Mouse (Mus musculus): ENCODE results near the gene Btbd17.

The Btbd17 gene

DNA sequence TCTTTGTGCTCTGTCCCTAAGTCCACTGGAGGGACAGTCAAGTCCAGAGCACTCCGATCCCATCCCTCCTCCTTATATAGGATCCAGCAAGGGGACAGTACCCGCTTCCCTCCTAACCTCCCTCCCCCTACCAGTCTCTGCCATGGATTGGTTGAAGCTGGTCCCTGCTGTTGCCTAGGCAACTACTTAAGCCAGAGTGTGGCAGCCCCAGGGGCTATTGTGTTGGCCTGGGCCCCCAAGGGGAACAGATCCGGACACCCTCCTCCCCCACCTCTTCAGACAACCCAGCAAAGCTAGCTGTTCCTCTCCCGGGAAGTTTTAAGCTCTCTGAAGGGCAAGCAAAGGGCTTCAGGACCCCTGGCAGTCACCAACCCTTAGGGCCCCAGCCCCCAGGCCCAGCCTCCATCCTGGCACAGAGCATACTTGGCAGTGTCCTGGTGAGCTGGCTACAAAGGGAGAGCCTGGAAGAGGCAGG, at the start of gene Btbd17:
TSS of gene Btbd17 (minus strand) at position 98 of the 475 bp plus-strand sequence.
- no peak for DNase-seq (ENCODE audit: low read depth in 2 of 2, low spot score in 2 of 2)

DNA sequence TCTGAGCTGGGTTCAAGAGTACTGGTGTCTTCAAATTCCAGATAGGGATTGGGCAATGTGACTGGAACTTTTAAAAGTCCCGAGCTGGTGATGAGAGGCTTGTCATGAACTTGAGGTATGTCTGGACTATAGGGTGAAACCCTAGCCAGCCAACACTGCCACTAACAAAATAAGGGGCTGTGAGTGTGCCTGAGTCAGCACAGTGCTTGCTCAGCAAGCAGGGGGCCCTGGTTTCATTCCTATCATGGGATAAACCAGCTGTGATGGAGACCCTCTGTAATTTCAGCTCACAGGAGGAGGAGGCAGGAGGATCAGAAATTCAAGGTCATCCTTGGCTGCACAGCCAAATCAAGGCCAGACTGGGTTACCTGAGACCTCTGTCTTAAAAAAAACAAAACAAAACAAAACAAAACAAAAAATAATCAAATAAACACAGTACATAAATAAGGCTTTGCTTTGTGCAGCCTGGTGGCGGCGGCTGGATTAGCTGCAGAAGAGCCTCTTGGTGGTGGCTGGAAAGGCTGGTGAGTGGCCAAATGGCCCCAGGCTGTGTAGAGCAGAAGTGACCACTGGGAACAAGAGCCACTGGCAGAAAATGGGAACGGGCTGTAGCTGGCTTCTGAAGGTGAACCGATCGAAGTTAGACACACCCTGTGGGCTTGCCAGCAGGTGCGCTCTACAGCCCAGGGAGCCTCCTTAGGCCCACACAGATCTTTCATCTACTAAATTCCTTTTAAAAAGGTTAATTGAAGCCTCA, 48.9 kb upstream of the Btbd17 start:
- no peak for DNase-seq (ENCODE audit: low read depth in 2 of 2, low spot score in 2 of 2)

DNA sequence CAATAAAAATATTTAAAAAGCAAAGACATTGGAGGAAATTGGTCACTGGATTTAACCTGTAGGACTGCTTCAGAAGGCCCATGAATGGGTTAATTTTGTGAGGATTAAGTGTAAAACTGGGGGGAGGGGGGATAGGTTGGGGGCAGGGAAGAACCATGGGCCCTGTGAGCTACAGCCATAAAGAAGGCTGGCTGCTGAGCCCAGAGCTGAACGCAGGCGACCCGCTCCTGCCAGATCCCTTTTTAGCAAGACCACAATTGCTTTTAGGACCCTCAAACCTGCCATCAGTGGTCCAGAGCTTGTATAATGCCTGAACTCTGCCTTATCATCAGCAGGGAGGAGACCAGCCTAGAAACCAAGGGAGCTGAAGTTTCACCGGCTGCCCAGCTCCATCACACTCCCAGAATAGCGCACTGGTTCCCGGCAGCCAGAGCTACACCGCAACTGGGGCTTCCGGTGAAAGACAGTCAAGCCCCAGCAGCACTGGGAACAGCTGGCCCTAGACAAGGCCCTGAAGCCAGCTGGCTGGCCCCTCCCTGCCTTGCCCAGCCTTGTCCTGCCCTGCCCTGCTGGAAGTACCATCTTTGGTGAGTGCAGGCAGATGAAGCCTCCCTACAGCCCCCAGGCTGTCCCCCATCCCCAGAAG, 48.2 kb upstream of the Btbd17 start:
- DNase-seq (ENCODE audit: low read depth in 2 of 2, low spot score in 2 of 2) = no peak

DNA sequence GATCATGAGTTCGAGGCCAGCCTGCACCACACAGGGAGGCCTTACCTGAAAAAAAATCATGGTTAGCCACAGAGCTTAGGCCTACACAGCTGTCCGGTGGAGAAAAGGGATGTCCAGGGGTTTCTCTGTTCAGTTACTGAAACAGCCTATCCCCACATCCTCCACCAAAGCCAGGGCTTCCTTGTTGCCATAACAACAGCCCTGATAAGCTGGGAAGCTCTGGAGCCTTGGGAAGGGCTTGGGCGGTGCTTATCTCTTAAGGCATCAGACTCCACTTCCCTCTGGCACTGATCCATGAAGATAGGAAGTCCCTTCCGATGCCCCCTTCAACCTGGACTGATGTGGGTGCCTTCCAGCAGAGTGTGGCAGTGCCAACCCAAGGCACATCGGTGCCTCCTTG, 37.4 kb upstream of the Btbd17 start:
- no peak for DNase-seq (ENCODE audit: low read depth in 2 of 2, low spot score in 2 of 2)

DNA sequence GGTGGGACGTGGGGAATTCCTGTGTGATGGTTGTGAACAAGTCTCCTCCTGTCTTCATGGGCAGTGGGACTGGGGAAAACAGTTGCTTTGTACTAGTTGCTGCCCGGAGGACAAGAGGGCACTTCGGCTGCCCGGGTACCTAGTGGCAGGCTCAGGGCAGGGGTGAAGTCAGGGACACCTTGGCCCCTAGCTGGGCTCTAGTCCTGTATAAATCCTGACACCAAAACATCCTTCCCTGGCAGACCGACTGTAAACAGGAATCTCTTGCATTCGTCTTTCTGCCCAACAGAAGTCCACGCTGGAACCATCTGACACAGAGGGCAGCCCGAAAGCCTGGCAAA, 34.7 kb upstream of the Btbd17 start:
- no peak for DNase-seq (ENCODE audit: low read depth in 2 of 2, low spot score in 2 of 2)

DNA sequence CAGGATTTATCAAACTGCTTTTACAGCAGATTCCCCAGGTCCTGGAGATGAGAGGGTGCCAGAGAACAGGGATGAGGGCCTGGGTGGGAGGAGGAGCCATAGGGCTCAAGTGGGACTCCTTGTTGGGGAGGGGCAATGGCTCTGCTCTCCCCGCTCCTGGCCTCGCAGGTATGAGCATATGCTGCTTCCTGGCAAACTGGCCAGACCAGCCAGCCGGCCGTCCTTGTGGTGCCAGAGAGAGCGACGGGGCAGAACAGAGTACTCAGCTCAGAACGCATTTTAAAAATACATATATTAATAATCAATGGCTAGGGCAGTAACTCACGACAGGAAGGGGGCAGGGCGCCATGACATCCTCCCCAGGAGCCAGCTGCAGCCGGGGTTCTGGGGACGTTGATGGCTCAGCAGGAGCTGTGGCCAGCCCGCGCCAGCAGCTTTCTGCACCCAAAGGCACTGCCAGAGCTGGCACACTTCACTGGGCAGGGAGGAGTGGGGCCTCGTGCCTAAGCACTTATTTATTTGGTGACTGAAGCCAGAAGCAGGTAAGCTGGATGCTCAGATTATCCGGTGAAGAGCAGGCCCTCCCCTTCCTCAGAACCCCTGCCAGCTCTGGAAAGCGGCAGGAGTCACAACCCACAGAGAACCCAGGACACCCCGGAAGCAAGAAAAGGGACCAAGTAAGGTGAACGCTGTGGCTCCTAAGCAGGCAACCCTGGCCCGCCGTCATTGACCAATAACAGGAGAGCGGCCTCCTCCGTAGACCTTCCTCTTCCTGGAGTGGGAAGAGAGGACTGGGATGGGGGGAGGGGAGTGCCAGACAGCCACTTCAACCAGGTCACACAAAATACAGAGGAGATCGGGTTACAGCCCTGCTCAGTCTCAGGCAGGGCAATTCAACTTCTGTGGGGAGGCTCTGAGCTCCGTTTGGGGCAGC, 34.0 kb upstream of the Btbd17 start:
- DNase-seq (ENCODE audit: low read depth in 2 of 2, low spot score in 2 of 2) = no peak

DNA sequence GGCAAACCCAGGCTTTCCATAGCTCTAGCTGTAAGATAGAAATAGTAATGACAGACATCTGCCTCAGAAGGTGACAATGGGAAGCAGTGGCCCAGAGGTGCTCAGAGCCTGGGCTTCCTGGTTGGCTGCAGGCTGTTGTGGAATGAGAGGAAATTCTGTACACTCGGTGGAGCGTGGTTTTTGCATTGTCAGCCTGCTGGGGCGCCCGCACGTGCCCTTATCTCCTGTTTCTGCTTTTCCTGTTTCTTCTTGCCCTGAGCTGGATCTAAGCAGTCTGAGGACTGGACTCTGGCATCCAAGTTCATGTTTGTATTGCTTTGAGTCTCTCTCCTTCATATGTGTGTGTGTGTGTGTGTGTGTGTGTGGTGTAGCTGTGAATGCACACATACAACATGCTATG, 30.9 kb upstream of the Btbd17 start:
- DNase-seq (ENCODE audit: low read depth in 2 of 2, low spot score in 2 of 2) = no peak

DNA sequence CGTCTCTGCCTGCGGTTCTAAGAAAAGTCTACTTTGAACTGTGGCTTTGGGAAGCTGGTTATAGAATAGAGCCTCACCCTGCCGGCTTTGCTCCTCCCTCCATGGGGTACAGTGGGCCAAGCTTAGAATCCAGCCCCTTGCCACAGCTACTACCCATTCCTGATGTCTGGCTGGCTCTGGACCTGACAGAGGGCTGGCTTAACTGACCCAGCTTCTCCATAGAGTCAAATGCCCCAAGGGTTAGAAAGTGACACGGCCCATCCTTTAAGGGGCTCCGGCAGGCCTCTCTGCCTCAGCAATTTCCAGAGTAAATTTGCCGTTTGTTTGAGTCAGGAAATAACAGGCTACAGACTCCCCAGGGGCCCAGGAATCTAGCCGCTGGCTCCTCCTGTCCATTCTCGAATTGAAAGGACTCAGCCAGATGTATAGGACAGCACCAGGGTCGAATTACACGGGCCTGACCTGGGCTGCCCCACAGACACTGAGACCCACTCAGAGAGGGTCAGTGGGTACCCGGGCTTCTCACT, 27.5 kb upstream of the Btbd17 start:
- DNase-seq (ENCODE audit: low read depth in 2 of 2, low spot score in 2 of 2) = no peak

DNA sequence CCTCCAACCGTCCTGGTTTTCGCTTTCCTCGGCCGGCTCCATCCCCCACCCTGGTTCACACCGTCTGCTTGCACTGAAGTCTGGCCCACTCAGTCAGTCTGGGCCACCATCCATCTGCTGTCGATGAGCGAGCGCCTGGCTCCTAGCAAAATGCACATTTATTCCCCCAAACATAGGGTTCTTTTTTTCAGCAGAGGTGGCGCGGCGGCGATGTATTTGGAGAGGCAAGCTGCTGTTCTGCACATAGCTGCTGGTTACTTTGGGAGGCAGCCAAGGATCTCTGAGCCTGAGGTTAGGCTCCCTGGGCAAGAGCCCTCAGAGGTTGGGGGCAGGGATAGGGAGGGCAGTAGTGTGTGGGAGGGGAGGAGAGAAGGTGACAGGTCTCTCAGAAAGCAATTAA, 27.0 kb upstream of the Btbd17 start:
- DNase-seq (ENCODE audit: low read depth in 2 of 2, low spot score in 2 of 2) = no peak

DNA sequence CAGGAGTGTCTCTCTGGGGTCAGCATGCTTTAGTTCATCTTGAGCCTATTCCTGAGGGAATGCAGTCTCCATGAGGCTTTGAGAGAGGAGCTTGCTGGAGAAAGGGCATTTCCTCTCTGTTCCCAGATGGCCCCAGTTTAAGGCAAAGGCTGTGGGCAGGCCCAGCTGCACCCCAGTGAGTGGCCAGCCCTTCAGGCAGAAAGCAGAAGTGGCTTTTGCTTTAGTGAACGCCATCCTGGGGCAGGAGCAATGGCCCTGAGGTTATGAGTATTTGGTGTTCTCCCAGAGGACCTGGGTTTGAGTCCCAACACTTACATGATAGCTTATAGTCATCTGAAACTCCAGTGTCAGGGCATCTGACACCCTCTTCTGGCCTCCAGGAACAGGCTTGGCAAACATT, 25.6 kb upstream of the Btbd17 start:
- no peak for DNase-seq (ENCODE audit: low read depth in 2 of 2, low spot score in 2 of 2)

DNA sequence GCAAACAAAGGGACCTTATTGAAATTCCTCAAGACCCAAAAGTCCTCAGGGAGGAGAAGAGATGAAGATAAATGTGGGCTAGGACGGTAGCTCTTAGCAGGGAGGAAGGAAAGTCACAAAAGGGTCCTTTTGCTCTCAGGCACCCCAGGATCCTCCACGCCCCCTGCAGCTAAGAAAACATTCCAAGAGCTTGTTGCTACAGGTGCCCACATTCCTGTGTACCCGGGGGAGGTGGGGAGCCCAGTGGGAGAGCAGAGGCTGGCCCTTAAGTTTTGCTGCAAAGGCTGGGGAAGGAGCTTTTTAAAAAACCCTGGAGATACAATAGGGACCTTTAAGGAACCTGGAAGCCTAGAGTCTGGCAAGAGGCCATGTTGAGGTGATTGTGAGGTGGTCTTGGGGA, 24.7 kb upstream of the Btbd17 start:
- DNase-seq (ENCODE audit: low read depth in 2 of 2, low spot score in 2 of 2) = no peak

DNA sequence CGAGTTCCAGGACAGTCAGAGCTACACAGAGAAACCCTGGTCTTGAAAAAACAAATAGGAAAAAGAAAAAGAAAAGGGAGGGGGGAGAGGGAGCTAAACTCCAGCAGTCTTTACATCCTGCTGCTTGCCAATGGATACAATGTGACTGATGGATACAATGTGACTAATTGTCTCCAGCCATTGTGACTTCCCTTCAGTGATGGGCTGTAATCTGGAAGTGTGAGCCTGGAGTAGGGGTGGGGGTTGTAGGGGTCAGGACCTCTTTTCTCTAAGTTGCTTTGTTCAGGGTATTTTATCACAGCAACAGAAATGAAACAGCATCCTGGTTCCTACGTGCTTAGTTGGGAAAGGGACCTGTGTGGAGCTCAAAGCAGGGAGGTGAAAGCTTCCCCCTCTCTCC, 23.4 kb upstream of the Btbd17 start:
- no peak for DNase-seq (ENCODE audit: low read depth in 2 of 2, low spot score in 2 of 2)

DNA sequence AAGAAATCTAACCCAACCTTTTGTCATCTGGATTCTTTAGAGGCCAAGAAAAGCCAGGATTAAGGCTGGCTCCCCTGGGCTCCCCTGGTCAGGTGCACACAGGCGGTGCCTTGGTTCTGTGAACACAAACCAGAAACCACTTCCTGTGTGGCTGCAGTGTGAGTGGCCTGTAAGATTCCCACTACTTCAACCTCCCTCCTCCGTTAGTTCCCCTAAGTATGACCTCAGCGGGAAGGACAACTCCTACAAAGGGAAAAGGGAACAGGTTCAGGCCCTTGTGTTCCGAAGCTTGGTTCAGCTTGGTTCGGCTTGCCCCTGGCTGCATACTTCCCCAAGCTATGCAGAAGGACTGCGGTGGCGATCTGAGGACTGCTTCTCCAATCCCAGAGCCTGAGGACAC, 22.4 kb upstream of the Btbd17 start:
- DNase-seq (ENCODE audit: low read depth in 2 of 2, low spot score in 2 of 2) = no peak

DNA sequence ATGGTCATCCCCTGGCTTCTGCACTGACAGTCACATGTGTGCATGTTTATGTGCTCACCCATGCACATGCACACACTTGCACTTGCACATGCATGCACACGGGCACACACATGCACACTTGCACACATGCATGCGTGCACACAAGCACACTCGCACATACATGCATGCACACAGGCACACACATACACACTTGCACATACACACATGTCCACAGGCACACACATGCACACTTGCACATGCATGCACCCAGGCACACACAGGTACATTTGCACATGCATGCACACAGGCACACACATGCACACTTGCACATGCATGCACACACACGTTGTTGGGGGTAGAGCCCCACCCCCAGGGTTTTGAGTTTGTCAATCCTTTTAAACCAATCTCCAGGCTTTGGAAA, 21.2 kb upstream of the Btbd17 start:
- no peak for DNase-seq (ENCODE audit: low read depth in 2 of 2, low spot score in 2 of 2)

DNA sequence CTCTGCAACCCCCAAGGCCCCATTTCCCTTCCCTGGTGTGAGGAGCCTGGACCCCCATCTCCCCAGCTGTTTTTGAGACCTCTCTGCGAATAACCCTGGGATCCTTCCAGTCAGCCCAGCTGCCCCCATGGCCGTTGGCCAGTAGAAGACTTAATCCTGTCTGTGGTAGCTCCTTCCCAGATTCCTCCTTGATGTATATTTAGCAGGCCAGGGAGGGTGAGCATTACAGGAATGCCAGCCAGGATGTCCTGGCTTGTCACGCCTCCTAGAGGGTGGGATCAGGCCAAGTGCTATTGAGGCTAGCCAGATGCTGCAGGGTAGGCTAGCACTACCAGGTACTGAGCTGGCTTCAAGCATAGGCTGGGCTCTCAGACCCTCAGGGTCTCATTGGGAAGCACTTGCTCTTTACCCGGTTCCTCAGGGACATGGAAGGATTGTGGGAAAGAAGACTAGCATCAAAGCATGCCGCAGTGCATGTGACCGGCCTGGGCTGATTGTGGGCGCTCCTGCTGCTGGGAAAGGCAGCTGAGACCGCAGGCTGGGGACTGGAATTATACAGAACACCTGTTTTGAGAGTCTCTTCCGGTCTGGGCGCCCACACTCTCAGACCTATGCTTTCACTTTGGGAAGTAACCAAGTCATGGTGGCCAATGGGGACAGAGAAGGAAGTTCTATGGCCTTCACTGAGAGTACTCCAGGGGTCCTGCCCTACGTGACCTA, 19.3 kb upstream of the Btbd17 start:
- no peak for DNase-seq (ENCODE audit: low read depth in 2 of 2, low spot score in 2 of 2)

DNA sequence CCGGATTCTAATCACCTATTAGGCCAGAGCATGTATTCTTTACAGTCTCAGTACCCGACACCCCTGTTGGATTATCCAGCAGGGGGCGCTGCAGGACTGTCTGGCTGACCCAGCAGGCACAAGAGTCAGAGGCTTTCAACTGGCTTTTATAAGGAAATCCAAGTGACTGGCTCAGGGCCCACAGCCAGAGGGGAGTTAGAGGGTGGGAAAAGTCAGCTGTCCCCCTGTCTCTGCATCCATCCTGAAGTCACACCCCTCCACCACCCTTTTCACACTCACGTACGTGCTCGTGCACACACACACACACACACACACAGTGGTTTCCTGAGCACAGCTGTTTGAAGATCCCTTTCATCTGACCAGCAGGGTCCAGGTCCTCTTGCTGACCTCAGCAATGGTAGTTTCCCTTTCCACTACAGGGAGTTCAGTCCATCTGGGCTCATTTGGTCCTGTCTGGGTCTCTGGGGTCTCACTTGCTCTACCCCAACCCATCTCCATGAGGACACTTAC, 17.0 kb upstream of the Btbd17 start:
- DNase-seq (ENCODE audit: low read depth in 2 of 2, low spot score in 2 of 2) = peak; percentile 78 to 82

DNA sequence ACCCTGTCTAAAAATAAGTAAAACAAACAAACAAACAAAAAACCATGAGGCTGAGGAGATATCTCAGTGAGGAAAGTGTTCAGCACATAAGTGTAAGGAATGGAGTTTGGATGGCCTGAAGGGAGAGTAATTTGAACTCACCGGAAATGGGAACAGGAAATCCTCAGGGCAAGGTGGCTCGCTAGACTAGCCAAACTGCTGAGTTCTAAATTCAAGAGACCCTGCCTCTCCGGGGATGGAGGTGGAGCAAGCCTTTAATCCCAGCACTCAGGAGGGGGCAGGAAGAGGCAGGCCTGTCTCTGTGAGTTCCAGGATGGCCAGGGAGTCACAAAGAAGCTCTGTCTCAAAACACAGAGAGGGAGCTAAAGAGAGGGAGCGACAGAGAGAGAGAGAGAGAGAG, 14.6 kb upstream of the Btbd17 start:
- DNase-seq (ENCODE audit: low read depth in 2 of 2, low spot score in 2 of 2) = no peak

DNA sequence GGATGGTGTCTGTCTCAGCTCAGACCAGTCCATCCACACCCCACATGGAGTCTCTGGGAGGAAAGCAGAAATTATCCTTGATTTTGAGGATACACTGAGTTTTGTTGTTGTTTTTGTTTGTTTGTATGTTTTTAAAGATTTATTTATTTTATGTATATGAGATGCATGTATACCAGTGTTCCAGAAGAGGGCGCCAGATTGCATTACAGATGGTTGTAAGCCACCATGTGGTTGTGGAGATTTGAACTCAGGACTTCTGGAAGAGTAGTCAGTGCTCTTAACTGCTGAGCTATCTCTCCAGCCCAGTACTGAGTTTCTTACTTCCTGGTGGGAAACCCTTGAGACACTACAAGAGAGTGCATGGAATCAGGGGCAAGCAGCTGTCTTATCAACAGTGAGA, 13.6 kb upstream of the Btbd17 start:
- no peak for DNase-seq (ENCODE audit: low read depth in 2 of 2, low spot score in 2 of 2)

DNA sequence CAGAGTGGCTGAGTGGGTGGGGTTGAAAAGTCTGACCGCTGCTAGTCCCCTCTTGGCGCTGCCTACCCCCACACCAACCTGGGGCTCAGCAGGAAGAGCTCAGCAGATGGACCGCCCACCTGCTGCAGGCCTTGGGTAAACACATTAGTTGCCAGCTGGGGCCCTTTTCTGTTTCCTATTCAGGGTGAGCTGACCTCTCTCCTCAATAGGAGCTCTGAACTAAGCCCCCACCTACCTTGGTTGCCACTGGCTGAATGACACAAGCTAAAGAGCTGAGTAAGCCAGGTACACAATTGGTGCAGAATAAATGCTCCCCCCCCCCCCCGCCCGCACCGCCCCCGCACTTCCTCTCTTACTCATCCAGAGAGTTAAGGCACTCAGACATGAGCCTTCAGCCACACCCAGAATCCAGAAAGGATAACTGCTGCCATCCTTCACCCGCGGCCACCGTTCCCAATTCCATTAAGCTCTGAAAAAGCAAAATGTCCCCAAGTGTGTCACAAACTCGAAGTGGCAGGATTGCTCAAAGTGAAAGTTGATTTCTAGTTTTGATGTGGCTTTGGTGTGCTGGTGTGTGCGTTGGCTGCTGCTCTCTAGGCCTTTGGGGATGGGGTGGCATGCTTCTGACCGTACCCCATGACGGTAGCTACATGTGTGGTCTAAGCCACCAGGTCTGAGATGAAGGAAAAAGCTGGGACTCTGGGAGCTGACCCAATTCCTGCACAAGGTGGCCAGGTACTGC, 12.1 kb upstream of the Btbd17 start:
- peak in 1 of 2 experiments; percentile 32 for DNase-seq (ENCODE audit: low read depth in 2 of 2, low spot score in 2 of 2)

DNA sequence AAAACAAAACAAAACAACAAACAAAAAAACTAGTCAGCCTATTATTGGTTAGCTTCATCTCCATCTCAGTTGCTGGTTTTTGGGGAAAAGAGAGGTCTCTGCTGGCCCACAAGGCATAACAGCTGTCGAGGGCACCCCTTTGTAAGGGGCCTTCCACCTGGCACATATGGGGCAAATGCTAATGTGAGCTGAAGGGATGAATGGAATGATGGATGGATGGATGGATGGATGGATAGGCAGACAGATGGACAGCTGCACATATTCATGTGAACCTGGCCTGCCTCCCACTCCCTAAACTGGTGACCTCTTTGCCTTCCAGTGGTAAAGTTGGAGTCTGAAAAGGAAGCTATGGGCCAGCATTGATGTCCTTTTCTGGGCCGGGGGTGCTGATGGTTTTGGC, 11.3 kb upstream of the Btbd17 start:
- DNase-seq (ENCODE audit: low read depth in 2 of 2, low spot score in 2 of 2) = no peak

Data from CD8-positive naive resting alpha-beta T cell, adult 2 months (primary cell).